Mouse (Mus musculus) embryo, embryonic 10 days (tissue): ENCODE measurements at regions not wholly inside any gene's neighbourhood (a gene's known extent, or its start where the extent isn't known, plus 50 kb on each side); places are given as distances from the start of the nearest gene placed in this dataset.
A peak's percentile ranks its signal among the peaks of the same experiment; 100 is the strongest.
"Not testable (repeated sequence)": the region's sequence is repeated elsewhere in the genome, so short reads cannot be mapped to it uniquely, and the experiment has no call there.

Source experiments
- DNase-seq: peaks from one replicate; pipeline ENCODE4 v3.0.0-alpha.2; 2015; ENCODE audit warnings: low spot score

- DNase-seq = no peak
Observed at GRCm38 (mm10) chr3:17452984-17453383, 495.2 kb upstream of the Cypt12 start.

GRCm38 (mm10) chr3:17460545-17460944, 487.7 kb upstream of the Cypt12 start:
- no peak for DNase-seq

- no peak for DNase-seq
Observed at GRCm38 (mm10) chr3:17461365-17461764, 486.8 kb upstream of the Cypt12 start.

GRCm38 (mm10) chr3:17473812-17474211, 474.4 kb upstream of the Cypt12 start:
- DNase-seq = no peak

- peak; percentile 82 for DNase-seq
Observed at GRCm38 (mm10) chr3:17489240-17490142, 458.7 kb upstream of the Cypt12 start.

GRCm38 (mm10) chr3:17490632-17491031, 457.6 kb upstream of the Cypt12 start:
- DNase-seq = no peak

- no peak for DNase-seq
Observed at GRCm38 (mm10) chr3:17498291-17498690, 449.9 kb upstream of the Cypt12 start.

- DNase-seq = no peak
Observed at GRCm38 (mm10) chr3:17501556-17501955, 446.7 kb upstream of the Cypt12 start.

- no peak for DNase-seq
Observed at GRCm38 (mm10) chr3:17541346-17541745, 406.9 kb upstream of the Cypt12 start.

GRCm38 (mm10) chr3:17547559-17548059, 400.6 kb upstream of the Cypt12 start:
- no peak for DNase-seq

GRCm38 (mm10) chr3:17582487-17582886, 365.7 kb upstream of the Cypt12 start:
- peak; percentile 5 for DNase-seq

GRCm38 (mm10) chr3:17589956-17590546, 358.2 kb upstream of the Cypt12 start:
- DNase-seq = peak; percentile 5

GRCm38 (mm10) chr3:17592463-17592862, 355.7 kb upstream of the Cypt12 start:
- DNase-seq = peak; percentile 6

GRCm38 (mm10) chr3:17596365-17596764, 351.8 kb upstream of the Cypt12 start:
- DNase-seq = no peak

GRCm38 (mm10) chr3:17613486-17613885, 334.7 kb upstream of the Cypt12 start:
- peak; percentile 39 for DNase-seq

GRCm38 (mm10) chr3:17616439-17617070, 331.7 kb upstream of the Cypt12 start:
- no peak for DNase-seq

- DNase-seq = peak; percentile 6
Observed at GRCm38 (mm10) chr3:17619489-17619888, 328.7 kb upstream of the Cypt12 start.

GRCm38 (mm10) chr3:17619890-17620289, 328.3 kb upstream of the Cypt12 start:
- peak; percentile 63 for DNase-seq

- DNase-seq = peak; percentile 16
Observed at GRCm38 (mm10) chr3:17620398-17620797, 327.8 kb upstream of the Cypt12 start.

GRCm38 (mm10) chr3:17632484-17632883, 315.7 kb upstream of the Cypt12 start:
- no peak for DNase-seq

GRCm38 (mm10) chr3:17636276-17636675, 311.9 kb upstream of the Cypt12 start:
- no peak for DNase-seq

GRCm38 (mm10) chr3:17659988-17660387, 288.2 kb upstream of the Cypt12 start:
- not testable (repeated sequence) for DNase-seq

- no peak for DNase-seq
Observed at GRCm38 (mm10) chr3:17661987-17662386, 286.2 kb upstream of the Cypt12 start.
